ENCODE assay signal across 9 mouse cellular contexts in genomic region chr10:120202467-120203250, GRCm38 (mm10). TPM values are rescaled to one million over a fixed set of nuclear protein-coding genes. Genes with fewer than 3 reads are reported as not detected.
DNase-seq lines count a peak whose midpoint lies in the region; ATAC-seq and TF ChIP-seq lines count a peak whose summit lies in the region.
"Had no signal": no experiment of that assay in that cellular context is flagged by ENCODE, and none has a peak within 500 bp of the region (broad histone marks: within the 10 kb centered on the region; RNA-seq: fewer than 3 reads in every experiment).

No protein-coding gene starts in this region.

- no peak overlapping the region for H3K27ac ChIP-seq in heart, embryonic 10.5 days
- H3K27ac ChIP-seq in midbrain, embryonic 11.5 days (ENCODE audit: low read depth, low read length): no peak overlapping the region
- H3K27ac ChIP-seq in midbrain, embryonic 14.5 days (replicated peaks; ENCODE audit: low read depth, low read length): no peak overlapping the region
- H3K27ac ChIP-seq in intestine, postnatal 0 days (ENCODE audit: low read depth, low read length): no peak overlapping the region
- no peak overlapping the region for H3K27ac ChIP-seq in stomach, embryonic 14.5 days (ENCODE audit: low read length)
- H3K27ac ChIP-seq: heart, embryonic 15.5 days had no signal

- H3K9me3 ChIP-seq in heart, embryonic 10.5 days: no peaks in the 10 kb centered on the region
- H3K9me3 ChIP-seq in midbrain, embryonic 11.5 days (ENCODE audit: control insufficient read depth, low read length): no peaks in the 10 kb centered on the region
- H3K9me3 ChIP-seq in midbrain, embryonic 14.5 days (ENCODE audit: control insufficient read depth, low read length): no peaks in the 10 kb centered on the region
- H3K9me3 ChIP-seq in intestine, postnatal 0 days (ENCODE audit: control insufficient read depth): no peaks in the 10 kb centered on the region
- no peaks in the 10 kb centered on the region for H3K9me3 ChIP-seq in stomach, embryonic 14.5 days (ENCODE audit: control insufficient read depth, low read depth, low read length)
- H3K9me3 ChIP-seq: heart, embryonic 15.5 days had no signal

- no peak for TF ChIP-seq CTCF in intestine, postnatal 0 days (IDR thresholded peaks at IDR 0.05; ENCODE audit: low read depth)

- no peak overlapping the region for H3K9ac ChIP-seq in midbrain, embryonic 11.5 days (ENCODE audit: low read length)
- H3K9ac ChIP-seq in midbrain, embryonic 14.5 days (replicated peaks; ENCODE audit: low read length): no peak overlapping the region
- H3K9ac ChIP-seq in intestine, postnatal 0 days (ENCODE audit: low read depth, low read length): no peak overlapping the region
- no peak overlapping the region for H3K9ac ChIP-seq in stomach, embryonic 14.5 days (replicated peaks; ENCODE audit: low read depth, low read length)

- peak overlapping the region; percentile 68; the same call in 1 of the 2 replicates for H3K4me3 ChIP-seq in heart, embryonic 10.5 days
- no peak overlapping the region for H3K4me3 ChIP-seq in midbrain, embryonic 11.5 days (ENCODE audit: low read depth, low read length)
- H3K4me3 ChIP-seq in midbrain, embryonic 14.5 days (replicated peaks; ENCODE audit: low read depth, low read length): no peak overlapping the region
- no peak overlapping the region for H3K4me3 ChIP-seq in intestine, postnatal 0 days (ENCODE audit: low read depth, low read length)
- H3K4me3 ChIP-seq in stomach, embryonic 14.5 days (ENCODE audit: low read depth, low read length): no peak overlapping the region

- no peak overlapping the region for H3K4me2 ChIP-seq in midbrain, embryonic 11.5 days
- H3K4me2 ChIP-seq in midbrain, embryonic 14.5 days (ENCODE audit: low read length): no peak overlapping the region
- H3K4me2 ChIP-seq in intestine, postnatal 0 days (replicated peaks; ENCODE audit: low read depth): peak overlapping the region; percentile 95
- H3K4me2 ChIP-seq in stomach, embryonic 14.5 days (replicated peaks; ENCODE audit: low read depth, low read length): peak overlapping the region; percentile 93

- peak; percentile 66 for DNase-seq in heart, embryonic 10.5 days (ENCODE audit: low spot score)
- no peak for DNase-seq in heart, adult 8-10 months (ENCODE audit: low spot score)
- no peak for DNase-seq in midbrain, embryonic 11.5 days (ENCODE audit: low spot score, missing footprints)
- DNase-seq in midbrain, embryonic 14.5 days: no peak
- DNase-seq in ovary, postnatal 10 days (ENCODE audit: low spot score): no peak
- no peak for DNase-seq in layer of hippocampus, postnatal 36 days

- no peaks in the 10 kb centered on the region for H3K36me3 ChIP-seq in heart, embryonic 10.5 days
- H3K36me3 ChIP-seq in midbrain, embryonic 11.5 days (ENCODE audit: control insufficient read depth, insufficient read depth, low read length): no peaks in the 10 kb centered on the region
- H3K36me3 ChIP-seq in midbrain, embryonic 14.5 days (ENCODE audit: control insufficient read depth, insufficient read depth, low read length): no peaks in the 10 kb centered on the region
- no peaks in the 10 kb centered on the region for H3K36me3 ChIP-seq in intestine, postnatal 0 days (ENCODE audit: control insufficient read depth, insufficient read depth)
- no peaks in the 10 kb centered on the region for H3K36me3 ChIP-seq in stomach, embryonic 14.5 days (ENCODE audit: control insufficient read depth, insufficient read depth, low read length)
- H3K36me3 ChIP-seq: heart, embryonic 15.5 days had no signal

- peaks cover 34% of the 10 kb centered on the region for H3K27me3 ChIP-seq in heart, embryonic 10.5 days (ENCODE audit: insufficient read depth, poor library complexity, severe bottlenecking)
- peaks cover 12% of the 10 kb centered on the region for H3K27me3 ChIP-seq in midbrain, embryonic 11.5 days (ENCODE audit: control insufficient read depth, insufficient read depth, low read length)
- peaks cover 11% of the 10 kb centered on the region for H3K27me3 ChIP-seq in midbrain, embryonic 14.5 days (ENCODE audit: control insufficient read depth, insufficient read depth, low read length)
- H3K27me3 ChIP-seq in intestine, postnatal 0 days (replicated peaks; ENCODE audit: control insufficient read depth, insufficient read depth, low read length): peaks cover 9% of the 10 kb centered on the region
- H3K27me3 ChIP-seq in stomach, embryonic 14.5 days (ENCODE audit: control insufficient read depth, insufficient read depth, low read length): no peaks in the 10 kb centered on the region

- H3K4me1 ChIP-seq in heart, embryonic 10.5 days: peaks cover 8% of the 10 kb centered on the region
- H3K4me1 ChIP-seq in midbrain, embryonic 11.5 days (ENCODE audit: control insufficient read depth, insufficient read depth, low read length): 0 out of 2 replicates have a peak, but pooled peaks cover 5% of the 10 kb centered on the region
- peaks cover 8% of the 10 kb centered on the region; the same call in 1 of the 2 replicates for H3K4me1 ChIP-seq in midbrain, embryonic 14.5 days (ENCODE audit: control insufficient read depth, insufficient read depth, low read length)
- H3K4me1 ChIP-seq in intestine, postnatal 0 days (replicated peaks; ENCODE audit: control insufficient read depth, insufficient read depth, low read length): 0 out of 2 replicates have a peak, but pooled peaks cover 4% of the 10 kb centered on the region
- no peaks in the 10 kb centered on the region for H3K4me1 ChIP-seq in stomach, embryonic 14.5 days (ENCODE audit: control insufficient read depth, insufficient read depth, low read length)

- peak; percentile 25 for ATAC-seq in midbrain, embryonic 11.5 days (ENCODE audit: low FRiP score)
- ATAC-seq in midbrain, embryonic 14.5 days (ENCODE audit: low FRiP score, low TSS enrichment): no peak
- no peak for ATAC-seq in intestine, postnatal 0 days
- ATAC-seq in stomach, embryonic 14.5 days (ENCODE audit: insufficient number of reproducible peaks, insufficient read depth, low FRiP score, low read depth): no peak

- 67% methylated on average over 16 of the region's 16 CpGs for WGBS in heart, embryonic 10.5 days
- WGBS in midbrain, embryonic 11.5 days: 74% methylated on average over 16 of the region's 16 CpGs
- WGBS in midbrain, embryonic 14.5 days: 77% methylated on average over 16 of the region's 16 CpGs
- WGBS in intestine, postnatal 0 days: 71% methylated on average over 16 of the region's 16 CpGs
- WGBS in stomach, embryonic 14.5 days: 73% methylated on average over 16 of the region's 16 CpGs

RNA-seq across cellular contexts. Expression of gene Irak3, which starts 0.7 kb away (rescaled TPM):
- 0.22 and 0.24 TPM in 2 replicates for polyA plus RNA-seq in heart, embryonic 10.5 days (2016; fragmentation: Nextera tagmentation; extraction: Ambion mirVana)
- 1 to 10 TPM; 2.6 to 3.9 (median 3.0) TPM for total RNA-seq in heart, adult 8-10 months (2022)
- 0.72 and 1.2 TPM in 2 replicates for polyA plus RNA-seq in midbrain, embryonic 11.5 days (2014; fragmentation: Nextera tagmentation; extraction: Ambion mirVana)
- 0.13 and 0.45 TPM in 2 replicates for polyA plus RNA-seq in midbrain, embryonic 14.5 days (2014; fragmentation: Nextera tagmentation; extraction: Ambion mirVana)
- 0.81 and 0.95 TPM in 2 replicates for polyA plus RNA-seq in intestine, postnatal 0 days (2015; fragmentation: Nextera tagmentation; extraction: Ambion mirVana)
- 0.75 and 1.3 TPM in 2 replicates for polyA plus RNA-seq in stomach, embryonic 14.5 days (2014; fragmentation: Nextera tagmentation; extraction: Ambion mirVana)
- under 1 TPM; 0.45 to 0.94 TPM for total RNA-seq in layer of hippocampus, postnatal 36 days (2021)

RNA-seq across cellular contexts. Expression of gene Tmbim4, which starts 1.3 kb away (rescaled TPM):
- polyA plus RNA-seq in heart, embryonic 10.5 days (2016; fragmentation: Nextera tagmentation; extraction: Ambion mirVana): 106 and 119 TPM in 2 replicates
- total RNA-seq in heart, adult 8-10 months (2022): 100 to 1,000 TPM; 101 to 113 (median 108) TPM
- 83.1 and 88.4 TPM in 2 replicates for polyA plus RNA-seq in midbrain, embryonic 11.5 days (2014; fragmentation: Nextera tagmentation; extraction: Ambion mirVana)
- polyA plus RNA-seq in midbrain, embryonic 14.5 days (2014; fragmentation: Nextera tagmentation; extraction: Ambion mirVana): 104 and 107 TPM in 2 replicates
- 241 and 243 TPM in 2 replicates for polyA plus RNA-seq in intestine, postnatal 0 days (2015; fragmentation: Nextera tagmentation; extraction: Ambion mirVana)
- polyA plus RNA-seq in stomach, embryonic 14.5 days (2014; fragmentation: Nextera tagmentation; extraction: Ambion mirVana): 104 and 110 TPM in 2 replicates
- 10 to 100 TPM; 60.9 to 62.8 TPM for total RNA-seq in layer of hippocampus, postnatal 36 days (2021)

RNA-seq across cellular contexts. Expression of gene Llph, which starts 24.2 kb away (rescaled TPM):
- polyA plus RNA-seq in heart, embryonic 10.5 days (2016; fragmentation: Nextera tagmentation; extraction: Ambion mirVana): 35.7 and 47.8 TPM in 2 replicates
- 10 to 100 TPM in 1 of 4 experiments, 1 to 10 TPM in 3; 8.6 to 12.7 (median 9.3) TPM for total RNA-seq in heart, adult 8-10 months (2022)
- polyA plus RNA-seq in midbrain, embryonic 11.5 days (2014; fragmentation: Nextera tagmentation; extraction: Ambion mirVana): 53.7 and 58.3 TPM in 2 replicates
- 39.6 and 40.7 TPM in 2 replicates for polyA plus RNA-seq in midbrain, embryonic 14.5 days (2014; fragmentation: Nextera tagmentation; extraction: Ambion mirVana)
- 40.6 and 49.3 TPM in 2 replicates for polyA plus RNA-seq in intestine, postnatal 0 days (2015; fragmentation: Nextera tagmentation; extraction: Ambion mirVana)
- polyA plus RNA-seq in stomach, embryonic 14.5 days (2014; fragmentation: Nextera tagmentation; extraction: Ambion mirVana): 59.2 and 66.1 TPM in 2 replicates
- 10 to 100 TPM; 16.7 to 17.9 TPM for total RNA-seq in layer of hippocampus, postnatal 36 days (2021)

Comparison
In these comparisons a context has a peak if more than half of its experiments do, and no peak if none do; other contexts are left out.
1. H3K4me2 ChIP-seq: peak in intestine, postnatal 0 days (single experiment) and stomach, embryonic 14.5 days (single experiment); none in midbrain, embryonic 11.5 days (single experiment) and midbrain, embryonic 14.5 days (single experiment).